Mouse (Mus musculus) kidney, postnatal 0 days (tissue): ENCODE measurements at regions not wholly inside any gene's neighbourhood (a gene's known extent, or its start where the extent isn't known, plus 50 kb on each side); places are given as distances from the start of the nearest gene placed in this dataset.

Experiments used
- ATAC-seq: fragments of 200-750 bp; cut with Nextera tagmentation; replicated peaks from 2 replicates; pipeline ENCODE4 v1.8.0; 2017; ENCODE audit warnings: low read depth, moderate number of reproducible peaks, moderate TSS enrichment, moderate library complexity; ENCODE audit not compliant: low FRiP score
- DNase-seq: peaks from one replicate; pipeline ENCODE4 v3.0.0-alpha.2; 2016; ENCODE audit warnings: low spot score
- H3K27ac ChIP-seq: fragments of 300-500 bp; sonication (generic); 2 replicates; pipeline ENCODE4 v1.5.1; 2014; ENCODE audit warnings: mild to moderate bottlenecking
- H3K27me3 ChIP-seq: fragments of 300-500 bp; sonication (generic); 2 replicates; pipeline ENCODE4 v1.6.1; 2014; ENCODE audit warnings: low read length, mixed read lengths; ENCODE audit not compliant: insufficient read depth
- H3K36me3 ChIP-seq: fragments of 300-500 bp; sonication (generic); 2 replicates; pipeline ENCODE4 v1.6.1; 2014; ENCODE audit warnings: low read length, mixed read lengths; ENCODE audit not compliant: insufficient read depth
- H3K4me1 ChIP-seq: fragments of 300-500 bp; sonication (generic); replicated peaks from 2 replicates; pipeline ENCODE4 v1.6.1; 2014; ENCODE audit warnings: antibody characterized with exemption, low read length, mixed read lengths; ENCODE audit not compliant: insufficient read depth
- H3K4me2 ChIP-seq: fragments of 300-500 bp; sonication (generic); 2 replicates; pipeline ENCODE4 v1.6.1; 2014; ENCODE audit warnings: mild to moderate bottlenecking, low read length, moderate library complexity, mixed read lengths
- H3K4me3 ChIP-seq: fragments of 300-500 bp; sonication (generic); replicated peaks from 2 replicates; pipeline ENCODE4 v1.5.1; 2014; ENCODE audit warnings: low read depth, low read length
- H3K9ac ChIP-seq: fragments of 300-500 bp; sonication (generic); 2 replicates; pipeline ENCODE4 v1.6.1; 2014; ENCODE audit warnings: low read depth, low read length
- H3K9me3 ChIP-seq: fragments of 300-500 bp; sonication (generic); replicated peaks from 2 replicates; pipeline ENCODE4 v1.6.1; 2016; ENCODE audit warnings: low read length, inconsistent platforms, mixed read lengths
- CTCF ChIP-seq: IDR thresholded peaks from 2 replicates; pipeline ENCODE4 v1.5.1; 2016; ENCODE audit warnings: antibody characterized with exemption, low read depth, mild to moderate bottlenecking, moderate library complexity
- WGBS: fragments of 180-500 bp; shearing (Covaris S2); extraction: QIAGEN DNeasy Blood & Tissue Kit; methylation state at CpG from one replicate; pipeline ENCODE4 v1.1.7; 2014; 5-methylcytosine and 5-hydroxymethylcytosine counted together

GRCm38 (mm10) chr1:18522902-18523301 is 258.0 kb upstream of the Defb41 start:
- Histone ChIP-seq H3K27ac (no peak overlapping the region), H3K9me3 (no peaks in the 10 kb centered on the region), H3K4me1 (no peaks in the 10 kb centered on the region), H3K36me3 (no peaks in the 10 kb centered on the region), H3K4me3 (no peak overlapping the region), H3K27me3 (no peaks in the 10 kb centered on the region), H3K9ac (no peak overlapping the region), H3K4me2 (no peak overlapping the region)
- 61% methylated on average over 2 of the region's 2 CpGs for WGBS
- ATAC-seq = no peak
- DNase-seq = no peak
- TF ChIP-seq CTCF = no peak

- DNase-seq = no peak
Observed at GRCm38 (mm10) chr1:18512764-18513163, 247.8 kb upstream of the Defb41 start.

GRCm38 (mm10) chr1:18498556-18498955 is 233.6 kb upstream of the Defb41 start:
- 81% methylated on average over 3 of the region's 3 CpGs for WGBS
- Histone ChIP-seq H3K4me3 (no peak overlapping the region), H3K27me3 (no peaks in the 10 kb centered on the region), H3K36me3 (no peaks in the 10 kb centered on the region), H3K27ac (no peak overlapping the region), H3K4me2 (no peak overlapping the region), H3K9me3 (no peaks in the 10 kb centered on the region), H3K9ac (no peak overlapping the region), H3K4me1 (no peaks in the 10 kb centered on the region)
- ATAC-seq (no peak), DNase-seq (no peak)
- TF ChIP-seq CTCF = no peak

More at GRCm38 (mm10) chr1:18512764-18513163, 247.8 kb upstream of the Defb41 start:
- TF ChIP-seq CTCF = no peak
- no peak for ATAC-seq
- no peak overlapping the region for H3K9ac ChIP-seq
- H3K27me3 ChIP-seq = no peaks in the 10 kb centered on the region
- H3K36me3 ChIP-seq = no peaks in the 10 kb centered on the region
- no peak overlapping the region for H3K4me2 ChIP-seq
- H3K27ac ChIP-seq = no peak overlapping the region
- WGBS = 76% methylated on average over 3 of the region's 3 CpGs
- no peaks in the 10 kb centered on the region for H3K9me3 ChIP-seq
- H3K4me3 ChIP-seq = no peak overlapping the region
- no peaks in the 10 kb centered on the region for H3K4me1 ChIP-seq

- Histone ChIP-seq H3K4me1 (no peaks in the 10 kb centered on the region), H3K4me3 (no peak overlapping the region), H3K9ac (no peak overlapping the region), H3K9me3 (no peaks in the 10 kb centered on the region), H3K27me3 (no peaks in the 10 kb centered on the region), H3K4me2 (no peak overlapping the region), H3K36me3 (no peaks in the 10 kb centered on the region), H3K27ac (no peak overlapping the region)
- 85% methylated on average over 2 of the region's 2 CpGs for WGBS
- no peak for DNase-seq
- no peak for TF ChIP-seq CTCF
- ATAC-seq = no peak
Observed at GRCm38 (mm10) chr1:18468496-18468895, 203.6 kb upstream of the Defb41 start.

DNA sequence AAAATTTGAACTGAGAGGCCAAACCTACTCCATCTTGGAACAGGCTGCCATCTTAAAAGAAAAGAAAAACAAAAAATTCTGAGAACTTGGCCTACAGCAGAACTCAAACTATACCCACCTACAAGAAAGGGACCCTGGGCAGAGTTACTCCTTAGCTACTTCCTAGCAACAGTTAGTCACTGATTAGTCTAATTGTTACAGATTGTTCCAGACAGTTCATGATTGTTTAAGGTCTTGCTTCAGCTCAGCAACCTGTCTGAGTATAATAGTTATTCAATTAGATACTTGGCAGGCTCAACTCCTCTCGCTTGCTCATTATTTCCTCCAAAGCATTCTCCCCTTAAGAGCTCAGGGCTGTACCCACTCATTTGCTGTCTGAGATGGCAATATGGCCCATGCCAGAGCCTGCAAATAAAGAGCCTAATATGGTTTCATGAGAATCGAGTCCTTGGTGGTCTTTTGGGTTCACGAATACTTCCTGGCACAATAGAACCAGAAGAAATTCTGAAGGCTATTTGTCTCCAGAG is 200.4 kb upstream of the Defb41 start:
- 88% methylated on average over 3 of the region's 3 CpGs for WGBS
- Histone ChIP-seq H3K9me3 (no peaks in the 10 kb centered on the region), H3K4me2 (no peak overlapping the region), H3K4me3 (no peak overlapping the region), H3K27me3 (no peaks in the 10 kb centered on the region), H3K9ac (no peak overlapping the region), H3K36me3 (no peaks in the 10 kb centered on the region), H3K4me1 (no peaks in the 10 kb centered on the region), H3K27ac (no peak overlapping the region)
- no peak for TF ChIP-seq CTCF
- DNase-seq = no peak
- no peak for ATAC-seq

- 44% methylated on average over 1 of the region's 1 CpGs for WGBS
- Histone ChIP-seq H3K27ac (no peak overlapping the region), H3K4me1 (no peaks in the 10 kb centered on the region)
Observed at GRCm38 (mm10) chr1:18463218-18463617, 198.3 kb upstream of the Defb41 start.

DNA sequence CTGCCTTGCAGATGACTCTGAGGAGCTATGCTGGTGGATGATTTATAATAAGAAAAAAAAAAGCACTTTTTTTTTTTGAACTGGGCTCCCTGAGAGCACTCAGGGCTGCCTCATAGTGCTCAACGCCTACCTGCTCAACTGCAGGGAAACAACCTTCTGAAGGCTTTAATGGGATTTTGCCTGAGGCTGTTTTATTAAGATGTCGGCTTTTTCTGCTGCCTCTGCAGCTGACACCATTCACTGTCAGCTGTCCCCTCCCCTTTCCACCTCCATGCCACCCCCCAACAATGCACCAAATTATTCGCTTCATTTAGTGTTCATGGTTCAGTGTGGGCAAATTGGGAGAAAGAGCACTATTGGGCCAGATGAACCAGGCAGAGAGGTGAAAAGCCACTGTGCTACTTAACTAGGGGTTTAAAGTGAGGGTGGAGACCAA is 151.4 kb upstream of the Defb41 start:
- TF ChIP-seq CTCF = no peak
- Histone ChIP-seq H3K4me2 (no peak overlapping the region), H3K36me3 (no peaks in the 10 kb centered on the region), H3K27me3 (no peaks in the 10 kb centered on the region), H3K27ac (no peak overlapping the region), H3K4me3 (no peak overlapping the region), H3K9ac (no peak overlapping the region), H3K4me1 (no peaks in the 10 kb centered on the region), H3K9me3 (no peaks in the 10 kb centered on the region)
- ATAC-seq (no peak), DNase-seq (no peak)
- WGBS = 51% methylated on average over 3 of the region's 3 CpGs

More at GRCm38 (mm10) chr1:18463218-18463617, 198.3 kb upstream of the Defb41 start:
- Histone ChIP-seq H3K4me2 (no peak overlapping the region), H3K9me3 (no peaks in the 10 kb centered on the region), H3K36me3 (no peaks in the 10 kb centered on the region), H3K27me3 (no peaks in the 10 kb centered on the region), H3K9ac (no peak overlapping the region), H3K4me3 (no peak overlapping the region)
- ATAC-seq (no peak), DNase-seq (no peak)
- TF ChIP-seq CTCF = no peak
